Mouse (Mus musculus) G1E (cell line): ENCODE results near the gene Dusp5.

Experiments used
- CTCF ChIP-seq: IDR thresholded peaks from 2 replicates; pipeline ENCODE4 v1.5.1; 2012; ENCODE audit warnings: low read depth, low read length, inconsistent platforms, mixed read lengths
- GATA1 ChIP-seq: IDR thresholded peaks from 2 replicates; pipeline ENCODE4 v1.6.1; 2012; ENCODE audit warnings: borderline replicate concordance, low read length, inconsistent platforms, mixed read lengths
- GATA2 ChIP-seq: IDR thresholded peaks from 2 replicates; pipeline ENCODE4 v1.6.1; 2012; ENCODE audit warnings: low read depth, low read length, inconsistent platforms, borderline replicate concordance
- POLR2AphosphoS5 ChIP-seq: IDR thresholded peaks from 2 replicates; pipeline ENCODE4 v1.6.1; 2012; ENCODE audit warnings: low read depth, low read length, inconsistent platforms; ENCODE audit not compliant: insufficient replicate concordance

- no peak for TF ChIP-seq CTCF
- no peak for TF ChIP-seq GATA1
- TF ChIP-seq POLR2AphosphoS5, result no peak
- no peak for TF ChIP-seq GATA2
Measured at GRCm38 (mm10) chr19:53493866-53494265, 35.0 kb upstream of the Dusp5 start.
